11 mouse cellular contexts compared by ENCODE assay signal in the genomic region with DNA sequence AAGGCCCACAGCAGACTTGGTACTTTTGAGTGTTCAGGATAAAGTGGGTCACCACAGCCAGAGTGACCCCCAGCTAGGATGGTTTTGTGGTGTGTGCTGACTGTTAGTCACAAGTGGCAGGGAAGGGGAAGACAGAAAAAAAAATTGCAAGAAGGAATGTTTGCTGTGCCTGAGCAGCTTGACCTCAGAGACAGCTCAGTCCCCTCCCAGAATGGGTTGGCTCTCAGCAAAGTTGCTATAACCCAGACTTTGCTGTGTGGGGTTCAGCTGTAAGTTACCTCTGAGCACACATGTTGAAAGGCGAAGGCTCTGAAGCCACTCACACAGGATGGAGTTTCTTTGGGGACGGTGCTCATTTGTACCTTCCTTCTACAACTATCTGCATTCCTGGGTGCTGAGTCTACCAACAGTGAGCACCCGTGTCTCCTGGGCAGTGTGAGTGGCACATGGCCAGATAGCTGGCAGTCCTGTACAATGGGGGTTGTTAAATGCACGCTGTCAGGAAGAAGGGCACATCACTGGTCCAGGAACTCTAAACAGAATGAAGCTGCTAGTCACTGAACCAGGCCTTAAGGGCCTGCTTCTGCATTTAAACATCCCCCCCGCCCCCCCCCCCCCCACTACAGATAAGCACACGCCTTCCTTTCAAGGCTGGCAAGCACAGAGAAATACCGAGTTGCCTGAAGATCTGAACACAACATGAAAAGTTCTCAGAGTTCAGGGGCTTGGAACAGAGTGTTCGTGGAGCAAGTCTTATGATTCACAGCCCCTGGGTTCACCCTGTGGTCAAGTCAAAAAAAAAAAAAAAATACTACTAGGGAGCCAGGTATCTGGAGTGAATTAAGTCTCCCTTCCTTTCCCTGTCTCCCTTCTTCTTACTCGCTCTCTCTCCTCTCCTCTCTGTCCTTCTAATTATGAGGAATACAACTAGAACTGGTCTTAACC. TPM values are rescaled to one million over a fixed set of nuclear protein-coding genes. Genes with fewer than 3 reads are reported as not detected.
DNase-seq lines count a peak whose midpoint lies in the region; ATAC-seq lines count a peak whose summit lies in the region.
"Had no signal": no experiment of that assay in that cellular context is flagged by ENCODE, and none has a peak within 500 bp of the region (broad histone marks: within the 10 kb centered on the region; RNA-seq: fewer than 3 reads in every experiment).

No protein-coding gene starts in this region.

- H3K9ac ChIP-seq in limb, embryonic 15.5 days = 0 out of 2 replicates have a peak overlapping the region, but pooled peaks have one; percentile 7
- H3K9ac ChIP-seq: liver, embryonic 13.5 days; neural tube, embryonic 13.5 days had no signal

- H3K9me3 ChIP-seq in limb, embryonic 15.5 days = no peaks in the 10 kb centered on the region
- H3K9me3 ChIP-seq in limb, embryonic 10.5 days (replicated peaks) = no peaks in the 10 kb centered on the region
- H3K9me3 ChIP-seq: liver, embryonic 13.5 days; neural tube, embryonic 13.5 days had no signal

- no peak overlapping the region for H3K4me3 ChIP-seq in limb, embryonic 15.5 days
- H3K4me3 ChIP-seq in limb, embryonic 10.5 days = no peak overlapping the region
- H3K4me3 ChIP-seq: liver, embryonic 13.5 days; neural tube, embryonic 13.5 days had no signal

- intact Hi-C loops in left cerebral cortex, postnatal 14 days (cut with DNase I) = loop anchor here (5.0 kb wide), 2 partner anchors 143 to 218 kb away; a partner anchor contains a TSS

- peak overlapping the region; percentile 44 for H3K27ac ChIP-seq in limb, embryonic 15.5 days
- no peak overlapping the region for H3K27ac ChIP-seq in limb, embryonic 10.5 days
- H3K27ac ChIP-seq: liver, embryonic 13.5 days; neural tube, embryonic 13.5 days had no signal

- no peak for DNase-seq in limb, embryonic 10.5 days (ENCODE audit: low spot score)
- peak; percentile 57 for DNase-seq in adrenal gland, adult 2 months
- DNase-seq in heart, adult 8-10 months (ENCODE audit: low spot score) = peak; percentile 28
- DNase-seq in lung, postnatal 10 days = peak; percentile 32
- no peak for DNase-seq in c-Kit-positive CD71-positive TER-119-positive erythroid progenitor cells, embryonic 14.5 days (ENCODE audit: low spot score)
- no peak for DNase-seq in thymus, postnatal 14 days
- DNase-seq in left cerebral cortex, postnatal 14 days (ENCODE audit: low spot score in 2 of 2) = no peak
- DNase-seq: liver, embryonic 13.5 days had no signal

- peaks cover 42% of the 10 kb centered on the region for H3K4me1 ChIP-seq in limb, embryonic 15.5 days
- peaks cover 37% of the 10 kb centered on the region for H3K4me1 ChIP-seq in limb, embryonic 10.5 days

- no peaks in the 10 kb centered on the region for H3K27me3 ChIP-seq in limb, embryonic 15.5 days
- H3K27me3 ChIP-seq in limb, embryonic 10.5 days (ENCODE audit: low read depth, poor library complexity, severe bottlenecking) = no peaks in the 10 kb centered on the region
- H3K27me3 ChIP-seq: neural tube, embryonic 13.5 days had no signal

- WGBS in limb, embryonic 15.5 days = 32% methylated on average over 9 of the region's 9 CpGs
- WGBS in limb, embryonic 10.5 days = 50% methylated on average over 9 of the region's 9 CpGs

- no peak overlapping the region for H3K4me2 ChIP-seq in limb, embryonic 15.5 days
- H3K4me2 ChIP-seq: liver, embryonic 13.5 days; neural tube, embryonic 13.5 days had no signal

- no peak for ATAC-seq in limb, embryonic 15.5 days (ENCODE audit: insufficient number of reproducible peaks, low FRiP score, low TSS enrichment, low read depth)

- no peaks in the 10 kb centered on the region for H3K36me3 ChIP-seq in limb, embryonic 15.5 days
- H3K36me3 ChIP-seq in limb, embryonic 10.5 days = no peaks in the 10 kb centered on the region
- H3K36me3 ChIP-seq: liver, embryonic 13.5 days; neural tube, embryonic 13.5 days had no signal

RNA-seq across cellular contexts. Expression of a gene that starts 38.7 kb away (rescaled TPM):
- 0.73 and 0.79 TPM in 2 replicates for polyA plus RNA-seq in limb, embryonic 15.5 days (2015; fragmentation: Nextera tagmentation; extraction: Ambion mirVana)
- polyA plus RNA-seq in limb, embryonic 10.5 days (2016; fragmentation: Nextera tagmentation; extraction: Ambion mirVana) = 0.35 and 0.79 TPM in 2 replicates
- not detected for total RNA-seq in adrenal gland, adult 2 months (2021)
- polyA plus RNA-seq in adrenal gland, adult 2 months (2012; rRNA removed) = 0.10 TPM in 1 of 2 replicates, not detected in the other
- total RNA-seq in heart, adult 8-10 months (2022) = under 1 TPM; 0.16 to 0.23 (median 0.19) TPM
- under 1 TPM; 0.21 to 0.35 TPM for total RNA-seq in left cerebral cortex, postnatal 14 days (2021)
- polyA plus RNA-seq: intestine, embryonic 14.5 days had no signal

RNA-seq across cellular contexts. Expression of a gene that starts 45.6 kb away (rescaled TPM):
- not detected in 2 replicates for polyA plus RNA-seq in limb, embryonic 15.5 days (2015; fragmentation: Nextera tagmentation; extraction: Ambion mirVana)
- not detected in 2 replicates for polyA plus RNA-seq in limb, embryonic 10.5 days (2016; fragmentation: Nextera tagmentation; extraction: Ambion mirVana)
- total RNA-seq in adrenal gland, adult 2 months (2021) = not detected
- polyA plus RNA-seq in adrenal gland, adult 2 months (2012; rRNA removed) = not detected in 2 replicates
- total RNA-seq in heart, adult 8-10 months (2022) = 10 to 100 TPM in 2 of 4 experiments, 1 to 10 TPM in 2; 7.6 to 12.8 (median 10.7) TPM
- total RNA-seq in left cerebral cortex, postnatal 14 days (2021) = not detected
- polyA plus RNA-seq: intestine, embryonic 14.5 days; liver, embryonic 13.5 days; neural tube, embryonic 13.5 days had no signal

Comparison
In these comparisons a context has a peak if more than half of its experiments do, and no peak if none do; other contexts are left out.
1. DNase-seq: peak in adrenal gland, adult 2 months (single experiment), heart, adult 8-10 months (single experiment) and lung, postnatal 10 days (single experiment); none in limb, embryonic 10.5 days (single experiment), c-Kit-positive CD71-positive TER-119-positive erythroid progenitor cells, embryonic 14.5 days (single experiment), thymus, postnatal 14 days (single experiment) and left cerebral cortex, postnatal 14 days (0 of 2).
2. RNA of a gene that starts 45.6 kb away (total RNA-seq): 7.6 to 12.8 TPM in heart, adult 8-10 months; not detected in adrenal gland, adult 2 months and not detected in left cerebral cortex, postnatal 14 days; every median in the first group is over 4 times any median in the second.